Mouse (Mus musculus): Measurements from ENCODE around the gene Aar2. TPM values are rescaled to one million over a fixed set of nuclear protein-coding genes. Genes with fewer than 3 reads are reported as not detected.

The Aar2 gene
- polyA plus RNA-seq, 1 experiment from 2014 or later, result 21.8 TPM

DNA sequence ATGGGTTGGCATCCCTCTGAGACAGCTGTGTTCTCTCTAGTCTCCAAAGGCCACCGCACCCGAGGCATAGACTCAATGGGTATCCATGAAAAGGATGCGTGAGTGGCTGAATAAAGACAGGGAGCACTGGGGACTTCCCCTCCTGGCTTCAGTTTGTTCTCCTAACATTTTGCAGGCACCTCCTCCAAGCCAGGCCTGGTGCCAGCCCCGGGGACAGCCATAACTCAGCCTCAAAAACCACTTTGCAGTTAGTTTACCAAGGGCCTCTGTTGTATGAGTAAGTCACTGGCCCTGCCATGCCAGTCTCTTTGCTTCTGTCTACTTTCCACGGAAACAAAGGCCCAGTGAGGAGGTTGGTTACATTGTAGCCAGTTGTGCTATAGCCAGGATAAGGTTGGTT, 58.6 kb downstream of the Aar2 start:
- 70% methylated on average over 5 of the region's 5 CpGs for WGBS
- DNase-seq (ENCODE audit: low spot score), result no peak
- no peak for TF ChIP-seq EP300 (IDR thresholded peaks at IDR 0.05)
- TF ChIP-seq CTCF (IDR thresholded peaks at IDR 0.05), result no peak
- H3K27ac ChIP-seq (ENCODE audit: low read length), result no peak overlapping the region
- no peak overlapping the region for H3K4me2 ChIP-seq (replicated peaks; ENCODE audit: low read depth, low read length)
- no peak overlapping the region for H3K4me3 ChIP-seq (ENCODE audit: low read depth, low read length)
- ATAC-seq, result no peak
- no peaks in the 10 kb centered on the region for H3K9me3 ChIP-seq (ENCODE audit: low read length)
- H3K9ac ChIP-seq (replicated peaks; ENCODE audit: low read depth), result no peak overlapping the region
- no peaks in the 10 kb centered on the region for H3K36me3 ChIP-seq (ENCODE audit: insufficient read depth, low read length)
- no peaks in the 10 kb centered on the region for H3K4me1 ChIP-seq (ENCODE audit: insufficient read depth, low read depth, low read length)
- H3K27me3 ChIP-seq (replicated peaks; ENCODE audit: insufficient read depth, low read length), result 0 out of 2 replicates have a peak, but pooled peaks cover 4% of the 10 kb centered on the region

DNA sequence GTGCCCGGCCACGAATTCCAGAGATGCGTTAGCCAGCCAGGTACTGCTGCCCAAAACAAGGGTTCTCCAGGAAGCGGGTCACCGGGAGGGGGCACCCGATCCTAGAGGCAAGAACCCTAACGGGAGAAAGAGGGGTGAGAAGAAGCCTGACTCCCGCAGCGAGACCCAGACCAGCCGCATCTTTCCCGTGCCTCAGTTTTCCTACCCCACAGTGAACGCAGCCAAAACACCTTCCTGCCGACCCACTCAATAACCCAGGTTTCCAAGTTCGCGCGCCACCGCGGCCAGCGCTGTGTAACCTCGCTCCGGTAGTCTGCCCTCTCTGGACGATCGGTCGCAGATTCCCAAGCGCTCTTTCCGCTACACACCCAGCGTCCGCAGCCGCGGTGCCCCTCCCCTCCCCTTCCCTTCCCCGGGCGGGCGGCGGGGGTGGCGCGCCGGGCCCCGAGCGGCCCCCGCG, 65.7 kb downstream of the Aar2 start:
- Histone ChIP-seq H3K27ac (ENCODE audit: low read length) (no peak overlapping the region), H3K36me3 (ENCODE audit: insufficient read depth, low read length) (no peaks in the 10 kb centered on the region), H3K4me2 (replicated peaks; ENCODE audit: low read depth, low read length) (peak overlapping the region; percentile 97), H3K9me3 (ENCODE audit: low read length) (no peaks in the 10 kb centered on the region), H3K9ac (replicated peaks; ENCODE audit: low read depth) (no peak overlapping the region), H3K4me3 (ENCODE audit: low read depth, low read length) (peak overlapping the region; percentile 54), H3K4me1 (ENCODE audit: insufficient read depth, low read depth, low read length) (no peaks in the 10 kb centered on the region), H3K27me3 (replicated peaks; ENCODE audit: insufficient read depth, low read length) (peaks cover 26% of the 10 kb centered on the region)
- ATAC-seq (no peak), DNase-seq (ENCODE audit: low spot score) (peak; percentile 12)
- TF ChIP-seq EP300 (IDR thresholded peaks at IDR 0.05) (no peak), CTCF (IDR thresholded peaks at IDR 0.05) (peak; percentile 33)
- under 1% methylated on average over 37 of the region's 41 CpGs for WGBS

- ATAC-seq (peak; percentile 58), DNase-seq (ENCODE audit: low spot score) (peak; percentile 14)
- H3K9me3 ChIP-seq (ENCODE audit: low read length), result no peaks in the 10 kb centered on the region
- H3K4me2 ChIP-seq (replicated peaks; ENCODE audit: low read depth, low read length), result peak within 1 kb of the TSS; percentile 97
- no peak within 1 kb of the TSS for H3K9ac ChIP-seq (replicated peaks; ENCODE audit: low read depth)
- peak within 1 kb of the TSS; percentile 54 for H3K4me3 ChIP-seq (ENCODE audit: low read depth, low read length)
- no peaks in the 10 kb centered on the region for H3K36me3 ChIP-seq (ENCODE audit: insufficient read depth, low read length)
- H3K4me1 ChIP-seq (ENCODE audit: insufficient read depth, low read depth, low read length), result no peaks in the 10 kb centered on the region
- TF ChIP-seq CTCF (IDR thresholded peaks at IDR 0.05) (no peak), EP300 (IDR thresholded peaks at IDR 0.05) (no peak)
- H3K27me3 ChIP-seq (replicated peaks; ENCODE audit: insufficient read depth, low read length), result peaks cover 26% of the 10 kb centered on the region
- H3K27ac ChIP-seq (ENCODE audit: low read length), result no peak within 1 kb of the TSS
- WGBS, result 3% methylated on average over 35 of the region's 103 CpGs
Measured at GRCm38 (mm10) chr2:156613541-156614257, 66.3 kb downstream of the Aar2 start, which contains the start of gene Dlgap4. Dlgap4 (plus strand) TSS chr2:156613705.

DNA sequence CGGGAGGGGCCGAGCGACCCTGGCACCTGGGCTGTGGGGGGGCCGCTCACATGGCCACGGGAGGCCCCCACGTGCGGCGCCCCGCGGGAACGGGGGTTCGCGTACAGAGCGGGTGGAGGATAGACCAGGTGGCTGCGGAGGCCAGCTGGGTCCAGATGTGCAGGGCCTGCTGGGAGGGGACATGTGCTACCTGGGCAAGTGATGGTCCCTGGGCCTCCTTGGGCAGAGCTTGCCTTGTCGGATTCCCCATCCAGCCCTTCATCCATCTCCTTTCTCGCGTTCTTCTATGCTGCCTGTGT, 66.8 kb downstream of the Aar2 start:
- no peak overlapping the region for H3K27ac ChIP-seq (ENCODE audit: low read length)
- H3K9ac ChIP-seq (replicated peaks; ENCODE audit: low read depth), result no peak overlapping the region
- no peaks in the 10 kb centered on the region for H3K36me3 ChIP-seq (ENCODE audit: insufficient read depth, low read length)
- peak overlapping the region; percentile 54 for H3K4me3 ChIP-seq (ENCODE audit: low read depth, low read length)
- ATAC-seq, result no peak
- no peaks in the 10 kb centered on the region for H3K4me1 ChIP-seq (ENCODE audit: insufficient read depth, low read depth, low read length)
- peaks cover 26% of the 10 kb centered on the region for H3K27me3 ChIP-seq (replicated peaks; ENCODE audit: insufficient read depth, low read length)
- no peak for DNase-seq (ENCODE audit: low spot score)
- TF ChIP-seq CTCF (IDR thresholded peaks at IDR 0.05) (no peak), EP300 (IDR thresholded peaks at IDR 0.05) (no peak)
- WGBS, result 3% methylated on average over 17 of the region's 18 CpGs
- peak overlapping the region; percentile 97 for H3K4me2 ChIP-seq (replicated peaks; ENCODE audit: low read depth, low read length)
- no peaks in the 10 kb centered on the region for H3K9me3 ChIP-seq (ENCODE audit: low read length)

GRCm38 (mm10) chr2:156614661-156615654, 67.6 kb downstream of the Aar2 start:
- ATAC-seq (no peak), DNase-seq (ENCODE audit: low spot score) (no peak)
- Histone ChIP-seq H3K9me3 (ENCODE audit: low read length) (no peaks in the 10 kb centered on the region), H3K4me3 (ENCODE audit: low read depth, low read length) (no peak overlapping the region; the same call in 1 of the 2 replicates), H3K27me3 (replicated peaks; ENCODE audit: insufficient read depth, low read length) (peaks cover 26% of the 10 kb centered on the region), H3K9ac (replicated peaks; ENCODE audit: low read depth) (no peak overlapping the region), H3K36me3 (ENCODE audit: insufficient read depth, low read length) (no peaks in the 10 kb centered on the region), H3K4me1 (ENCODE audit: insufficient read depth, low read depth, low read length) (no peaks in the 10 kb centered on the region), H3K4me2 (replicated peaks; ENCODE audit: low read depth, low read length) (peak overlapping the region; percentile 97; the same call in 1 of the 2 replicates), H3K27ac (ENCODE audit: low read length) (no peak overlapping the region)
- WGBS, result 14% methylated on average over 28 of the region's 31 CpGs
- no peak for TF ChIP-seq CTCF (IDR thresholded peaks at IDR 0.05)
- TF ChIP-seq EP300 (IDR thresholded peaks at IDR 0.05), result no peak

DNA sequence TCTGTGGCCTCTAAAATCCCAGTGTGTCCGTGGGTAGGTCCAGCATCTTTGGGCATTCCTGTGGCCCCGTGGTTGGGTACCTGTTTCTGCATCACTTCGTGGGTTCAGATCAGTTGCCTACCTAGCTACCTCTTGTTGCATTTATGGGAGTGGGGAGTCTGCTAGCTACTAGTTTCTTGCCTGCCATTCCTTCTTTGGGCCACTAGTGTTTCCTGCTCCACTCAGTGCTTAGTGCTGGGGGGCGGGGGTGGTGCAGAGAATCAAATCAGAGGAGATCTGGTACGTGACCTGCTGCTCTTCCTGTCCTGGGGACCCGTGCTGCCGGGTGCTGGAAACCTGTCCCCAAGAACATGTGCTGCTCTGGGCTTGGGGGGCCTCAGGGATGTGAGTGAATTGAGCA, 69.1 kb downstream of the Aar2 start:
- no peak for DNase-seq (ENCODE audit: low spot score)
- no peak overlapping the region for H3K9ac ChIP-seq (replicated peaks; ENCODE audit: low read depth)
- H3K4me1 ChIP-seq (ENCODE audit: insufficient read depth, low read depth, low read length), result no peaks in the 10 kb centered on the region
- no peaks in the 10 kb centered on the region for H3K9me3 ChIP-seq (ENCODE audit: low read length)
- H3K27me3 ChIP-seq (replicated peaks; ENCODE audit: insufficient read depth, low read length), result peaks cover 21% of the 10 kb centered on the region
- H3K36me3 ChIP-seq (ENCODE audit: insufficient read depth, low read length), result no peaks in the 10 kb centered on the region
- H3K4me3 ChIP-seq (ENCODE audit: low read depth, low read length), result no peak overlapping the region
- WGBS, result 61% methylated on average over 7 of the region's 7 CpGs
- no peak overlapping the region for H3K4me2 ChIP-seq (replicated peaks; ENCODE audit: low read depth, low read length)
- no peak overlapping the region for H3K27ac ChIP-seq (ENCODE audit: low read length)
- TF ChIP-seq CTCF (IDR thresholded peaks at IDR 0.05), result no peak
- no peak for TF ChIP-seq EP300 (IDR thresholded peaks at IDR 0.05)
- no peak for ATAC-seq

Data from lung, postnatal 0 days (tissue).